Mouse (Mus musculus) liver, adult 2 months (tissue): ENCODE measurements around the gene Rer1.

Source experiments
- CTCF ChIP-seq: fragments of 200-500 bp; IDR thresholded peaks from 2 replicates; pipeline ENCODE4 v1.5.1; 2011; ENCODE audit warnings: low read depth, low read length, control low read depth
- POLR2A ChIP-seq: fragments of 200-500 bp; IDR thresholded peaks from 2 replicates; pipeline ENCODE4 v1.6.1; 2011; ENCODE audit warnings: low read length, control low read depth; ENCODE audit not compliant: insufficient read depth; ENCODE audit errors: extremely low read depth

- TF ChIP-seq CTCF = no peak
- no peak for TF ChIP-seq POLR2A
These were observed 32.1 kb upstream of the Rer1 start for GRCm38 (mm10) chr4:155118278-155118677.
